Mouse (Mus musculus) heart, embryonic 12.5 days (tissue): ENCODE results near the gene 1700028P14Rik. TPM values are rescaled to one million over a fixed set of nuclear protein-coding genes. Genes with fewer than 3 reads are reported as not detected.
A peak's percentile ranks its signal among the peaks of the same experiment; 100 is the strongest.

ENCODE experiments used
- ATAC-seq: fragments of 200-750 bp; cut with Nextera tagmentation; 2 replicates; pipeline ENCODE4 v1.8.0; 2017; ENCODE audit warnings: moderate TSS enrichment, moderate library complexity; ENCODE audit not compliant: insufficient number of reproducible peaks, low FRiP score
- H3K27ac ChIP-seq: fragments of 300-500 bp; sonication (generic); 2 replicates; pipeline ENCODE4 v1.5.1; 2016; ENCODE audit warnings: mild to moderate bottlenecking, moderate library complexity; ENCODE audit not compliant: poor library complexity, severe bottlenecking
- H3K27me3 ChIP-seq: fragments of 300-500 bp; sonication (generic); replicated peaks from 2 replicates; pipeline ENCODE4 v1.6.1; 2016; ENCODE audit warnings: mild to moderate bottlenecking, moderate library complexity
- H3K36me3 ChIP-seq: fragments of 300-500 bp; sonication (generic); 2 replicates; pipeline ENCODE4 v1.6.1; 2016; ENCODE audit warnings: mild to moderate bottlenecking, moderate library complexity
- H3K4me1 ChIP-seq: fragments of 300-500 bp; sonication (generic); replicated peaks from 2 replicates; pipeline ENCODE4 v1.6.1; 2016; ENCODE audit warnings: mild to moderate bottlenecking
- H3K4me2 ChIP-seq: fragments of 300-500 bp; sonication (generic); 2 replicates; pipeline ENCODE4 v1.6.1; 2016; ENCODE audit warnings: mild to moderate bottlenecking, moderate library complexity
- H3K4me3 ChIP-seq: fragments of 300-500 bp; sonication (generic); 2 replicates; pipeline ENCODE4 v1.5.1; 2016; ENCODE audit warnings: mild to moderate bottlenecking
- H3K9ac ChIP-seq: fragments of 300-500 bp; sonication (generic); 2 replicates; pipeline ENCODE4 v1.6.1; 2016; ENCODE audit warnings: mild to moderate bottlenecking, moderate library complexity
- H3K9me3 ChIP-seq: fragments of 300-500 bp; sonication (generic); replicated peaks from 2 replicates; pipeline ENCODE4 v1.6.1; 2016; ENCODE audit warnings: mild to moderate bottlenecking, moderate library complexity
- whole genome bisulfite sequencing: fragments of 180-500 bp; shearing (Covaris S2); methylation state at CpG from one replicate; pipeline ENCODE4 v1.1.7; 2016; 5-methylcytosine and 5-hydroxymethylcytosine counted together
- polyA plus RNA-seq: library from polyadenylated mRNA; unstranded; fragments of >200 nt; fragmentation: Nextera tagmentation; extraction: Ambion mirVana; gene quantifications from 2 replicates; pipeline ENCODE4 v1.2.1, GENCODE M21; 2016

Gene 1700028P14Rik
- polyA plus RNA-seq, 1 experiment from 2014 or later: not detected

DNA sequence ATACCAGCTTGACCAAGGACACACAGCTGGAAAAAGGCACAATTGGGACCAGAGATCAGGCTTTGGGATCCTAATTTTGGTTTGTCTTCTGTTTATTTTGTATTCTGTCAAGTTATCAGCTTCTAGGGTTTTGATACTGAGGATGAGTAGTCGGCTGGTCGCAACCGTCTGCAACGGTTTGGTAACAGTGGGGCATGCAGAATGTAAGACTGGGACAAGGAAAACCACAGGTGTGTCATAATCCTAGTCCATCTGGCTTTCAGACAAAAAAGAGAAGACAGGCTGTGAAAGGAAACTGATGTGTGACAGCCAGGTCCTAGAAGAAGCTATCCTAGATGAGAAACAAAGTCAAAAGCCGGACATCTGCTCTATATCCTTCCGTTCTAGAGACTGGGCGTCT is 11.5 kb upstream of the 1700028P14Rik start:
- 84% methylated on average over 7 of the region's 7 CpGs for WGBS
- ATAC-seq: no peak
- H3K27me3 ChIP-seq: no peaks in the 10 kb centered on the region
- no peaks in the 10 kb centered on the region for H3K4me1 ChIP-seq
- no peak overlapping the region for H3K4me2 ChIP-seq
- no peak overlapping the region for H3K9ac ChIP-seq
- H3K36me3 ChIP-seq: no peaks in the 10 kb centered on the region
- H3K9me3 ChIP-seq: no peaks in the 10 kb centered on the region
- H3K27ac ChIP-seq: no peak overlapping the region
- no peak overlapping the region for H3K4me3 ChIP-seq

DNA sequence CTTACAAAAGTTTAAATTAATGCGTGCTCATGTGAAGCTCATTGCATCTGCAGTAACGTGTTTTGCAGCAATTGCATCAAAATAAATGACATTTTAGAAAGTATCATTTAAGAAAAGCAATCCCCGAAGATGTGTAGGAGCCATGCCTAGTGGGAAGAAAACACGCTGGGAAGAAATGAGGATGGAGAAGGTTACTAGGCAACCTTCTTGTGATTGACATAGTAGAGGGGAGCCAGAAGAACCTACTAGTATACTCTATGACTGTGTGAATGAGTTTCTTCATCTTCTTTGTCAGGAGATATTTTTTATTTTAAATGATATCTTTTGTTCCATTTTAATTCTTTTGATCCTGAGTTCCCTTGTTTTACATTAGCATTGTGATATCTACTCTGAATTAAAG is 5.7 kb upstream of the 1700028P14Rik start:
- H3K9ac ChIP-seq: no peak overlapping the region
- H3K4me2 ChIP-seq: no peak overlapping the region
- WGBS: 78% methylated on average over 4 of the region's 4 CpGs
- ATAC-seq: no peak
- H3K27ac ChIP-seq: no peak overlapping the region
- no peaks in the 10 kb centered on the region for H3K27me3 ChIP-seq
- H3K36me3 ChIP-seq: no peaks in the 10 kb centered on the region
- H3K9me3 ChIP-seq: no peaks in the 10 kb centered on the region
- peaks cover 9% of the 10 kb centered on the region for H3K4me1 ChIP-seq
- H3K4me3 ChIP-seq: no peak overlapping the region

GRCm38 (mm10) chr19:23657261-23657932 is 4.8 kb upstream of the 1700028P14Rik start:
- Histone ChIP-seq H3K4me2 (peak overlapping the region; percentile 25; the same call in 1 of the 2 replicates), H3K9me3 (no peaks in the 10 kb centered on the region), H3K4me3 (no peak overlapping the region), H3K4me1 (peaks cover 9% of the 10 kb centered on the region), H3K27me3 (no peaks in the 10 kb centered on the region), H3K27ac (no peak overlapping the region), H3K9ac (no peak overlapping the region), H3K36me3 (no peaks in the 10 kb centered on the region)
- no peak for ATAC-seq
- 30% methylated on average over 12 of the region's 12 CpGs for whole genome bisulfite sequencing

DNA sequence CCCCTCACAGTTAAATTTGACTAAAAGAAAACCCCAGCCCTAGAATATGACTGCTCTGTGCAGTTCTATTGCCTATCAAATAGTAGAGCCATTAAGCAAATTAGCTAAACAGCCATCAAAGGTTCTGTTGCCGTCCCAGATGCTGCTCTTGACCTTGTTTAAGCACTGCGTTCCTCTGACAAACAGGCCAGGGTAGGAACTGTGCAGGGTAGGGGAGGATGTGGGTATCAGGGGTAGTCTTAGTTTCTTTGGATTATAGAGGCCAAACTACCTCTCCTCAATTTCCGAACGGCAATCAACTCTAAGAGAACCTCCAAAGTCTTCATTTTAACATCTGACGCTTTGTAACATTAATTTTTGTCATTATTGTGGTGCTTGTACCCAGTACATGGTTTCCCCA is 542 bp upstream of the 1700028P14Rik start:
- Histone ChIP-seq H3K4me1 (peaks cover 9% of the 10 kb centered on the region), H3K9ac (no peak overlapping the region), H3K27ac (no peak overlapping the region), H3K27me3 (peaks cover 6% of the 10 kb centered on the region; the same call in 1 of the 2 replicates), H3K36me3 (no peaks in the 10 kb centered on the region), H3K4me3 (no peak overlapping the region), H3K9me3 (no peaks in the 10 kb centered on the region), H3K4me2 (no peak overlapping the region)
- WGBS: 88% methylated on average over 5 of the region's 5 CpGs
- ATAC-seq: no peak

- ATAC-seq: no peak
- WGBS: 85% methylated on average over 7 of the region's 7 CpGs
- H3K4me3 ChIP-seq: no peak overlapping the region
- no peak overlapping the region for H3K9ac ChIP-seq
- H3K36me3 ChIP-seq: no peaks in the 10 kb centered on the region
- peaks cover 6% of the 10 kb centered on the region; the same call in 1 of the 2 replicates for H3K27me3 ChIP-seq
- no peak overlapping the region for H3K4me2 ChIP-seq
- H3K4me1 ChIP-seq: no peaks in the 10 kb centered on the region
- no peaks in the 10 kb centered on the region for H3K9me3 ChIP-seq
- no peak overlapping the region for H3K27ac ChIP-seq
Observed at GRCm38 (mm10) chr19:23647308-23647707, 5.3 kb downstream of the 1700028P14Rik start.

GRCm38 (mm10) chr19:23645347-23645746 is 7.3 kb downstream of the 1700028P14Rik start:
- H3K36me3 ChIP-seq: no peaks in the 10 kb centered on the region
- WGBS: 75% methylated on average over 7 of the region's 7 CpGs
- H3K27ac ChIP-seq: no peak overlapping the region
- H3K27me3 ChIP-seq: no peaks in the 10 kb centered on the region
- no peak overlapping the region for H3K9ac ChIP-seq
- no peak for ATAC-seq
- no peaks in the 10 kb centered on the region for H3K4me1 ChIP-seq
- no peak overlapping the region for H3K4me2 ChIP-seq
- no peaks in the 10 kb centered on the region for H3K9me3 ChIP-seq
- no peak overlapping the region for H3K4me3 ChIP-seq

DNA sequence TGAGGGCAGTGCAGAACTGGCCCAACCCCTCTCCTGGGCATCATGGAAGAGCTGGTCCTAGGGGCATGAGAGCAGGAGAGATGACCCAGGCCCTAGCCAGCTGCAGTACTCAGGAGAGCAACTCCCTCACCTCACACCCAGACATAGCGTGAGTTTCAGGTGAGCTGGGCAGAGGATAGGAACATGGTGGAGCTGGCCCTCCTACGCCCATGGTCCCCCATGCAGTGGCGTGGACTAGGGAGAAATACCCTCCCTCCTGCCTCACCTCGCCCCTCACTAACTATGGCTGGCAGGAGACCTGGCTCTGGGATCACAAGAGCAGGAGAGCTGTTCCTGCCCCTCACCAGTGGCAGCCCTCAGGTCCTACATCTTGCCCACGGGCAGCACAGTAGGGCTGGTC is 8.8 kb downstream of the 1700028P14Rik start:
- Histone ChIP-seq H3K9me3 (no peaks in the 10 kb centered on the region), H3K27ac (no peak overlapping the region), H3K36me3 (no peaks in the 10 kb centered on the region), H3K4me3 (no peak overlapping the region), H3K4me1 (no peaks in the 10 kb centered on the region), H3K27me3 (no peaks in the 10 kb centered on the region), H3K9ac (no peak overlapping the region), H3K4me2 (no peak overlapping the region)
- 80% methylated on average over 5 of the region's 5 CpGs for WGBS
- ATAC-seq: no peak

GRCm38 (mm10) chr19:23636786-23637185 is 15.8 kb downstream of the 1700028P14Rik start:
- Histone ChIP-seq H3K4me3 (no peak overlapping the region), H3K36me3 (no peaks in the 10 kb centered on the region), H3K27me3 (no peaks in the 10 kb centered on the region), H3K9me3 (no peaks in the 10 kb centered on the region), H3K4me2 (no peak overlapping the region), H3K27ac (no peak overlapping the region), H3K4me1 (no peaks in the 10 kb centered on the region), H3K9ac (no peak overlapping the region)
- WGBS: 81% methylated on average over 5 of the region's 5 CpGs
- no peak for ATAC-seq

- H3K27ac ChIP-seq: no peak overlapping the region
- no peak overlapping the region for H3K4me3 ChIP-seq
- no peak overlapping the region for H3K9ac ChIP-seq
- H3K36me3 ChIP-seq: no peaks in the 10 kb centered on the region
- no peaks in the 10 kb centered on the region for H3K27me3 ChIP-seq
- no peak overlapping the region for H3K4me2 ChIP-seq
- no peaks in the 10 kb centered on the region for H3K4me1 ChIP-seq
- ATAC-seq: no peak
- H3K9me3 ChIP-seq: no peaks in the 10 kb centered on the region
- WGBS: 77% methylated on average over 11 of the region's 11 CpGs
Observed at GRCm38 (mm10) chr19:23631611-23632492, 20.8 kb downstream of the 1700028P14Rik start.

DNA sequence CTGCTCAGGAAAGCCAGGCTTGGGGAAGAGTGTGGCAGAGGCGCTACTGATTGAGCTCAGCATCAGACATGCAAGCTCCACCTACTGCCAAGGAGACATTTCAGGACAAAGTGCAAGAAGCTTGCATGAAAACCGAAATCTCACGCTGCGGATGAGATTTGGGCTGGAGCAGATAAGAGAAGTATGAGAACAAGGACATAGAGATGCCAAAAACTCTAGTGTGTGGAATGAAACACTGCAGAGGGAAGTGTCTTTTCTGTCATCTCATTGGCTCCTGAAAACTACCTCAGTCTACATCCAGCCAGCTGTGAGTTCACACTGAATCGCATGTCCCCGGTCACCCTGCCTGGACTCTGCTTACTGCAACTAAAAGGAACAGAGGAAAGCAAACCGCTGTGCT is 38.3 kb downstream of the 1700028P14Rik start:
- Histone ChIP-seq H3K4me2 (no peak overlapping the region), H3K4me1 (no peaks in the 10 kb centered on the region), H3K9ac (no peak overlapping the region), H3K36me3 (no peaks in the 10 kb centered on the region), H3K27me3 (no peaks in the 10 kb centered on the region), H3K4me3 (no peak overlapping the region), H3K27ac (no peak overlapping the region), H3K9me3 (no peaks in the 10 kb centered on the region)
- WGBS: 49% methylated on average over 7 of the region's 7 CpGs
- ATAC-seq: no peak

DNA sequence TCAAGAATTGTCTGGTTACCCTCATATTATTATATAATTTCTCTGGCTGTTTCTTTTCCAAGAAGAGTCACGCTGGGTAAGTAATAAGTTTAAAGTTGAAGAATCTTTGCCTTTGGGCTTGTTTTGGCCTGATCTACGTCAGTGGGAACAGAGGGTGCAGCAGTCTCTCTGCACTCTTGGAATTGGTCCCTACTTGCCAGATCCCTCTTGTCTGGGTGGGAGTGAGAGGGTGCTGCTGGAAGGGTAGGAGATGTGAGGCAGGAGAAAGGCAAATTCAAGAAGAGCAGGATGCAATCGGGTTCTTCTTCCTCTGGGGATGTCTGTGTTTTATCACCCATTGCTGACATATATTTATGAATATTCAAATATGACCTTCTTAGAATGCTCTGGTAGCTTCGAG is 42.9 kb downstream of the 1700028P14Rik start:
- Histone ChIP-seq H3K4me1 (no peaks in the 10 kb centered on the region), H3K4me2 (no peak overlapping the region), H3K4me3 (no peak overlapping the region), H3K27me3 (no peaks in the 10 kb centered on the region), H3K27ac (no peak overlapping the region), H3K9me3 (no peaks in the 10 kb centered on the region), H3K9ac (no peak overlapping the region), H3K36me3 (no peaks in the 10 kb centered on the region)
- 67% methylated on average over 4 of the region's 4 CpGs for WGBS
- ATAC-seq: no peak
